Mouse (Mus musculus): ENCODE data around the gene Aif1. TPM values are rescaled to one million over a fixed set of nuclear protein-coding genes. Genes with fewer than 3 reads are reported as not detected.

Aif1 gene
- polyA plus RNA-seq, 1 experiment from 2014 or later = 7.3 TPM

GRCm38 (mm10) chr17:35175382-35175781, 486 bp downstream of the Aif1 start:
- H3K4me2 ChIP-seq = no peak overlapping the region
- no peaks in the 10 kb centered on the region for H3K4me1 ChIP-seq
- WGBS = 49% methylated on average over 6 of the region's 6 CpGs
- H3K9me3 ChIP-seq = no peaks in the 10 kb centered on the region
- H3K27ac ChIP-seq = no peak overlapping the region
- no peaks in the 10 kb centered on the region for H3K36me3 ChIP-seq (replicated peaks)
- no peak for ATAC-seq (replicated peaks)
- no peak overlapping the region for H3K4me3 ChIP-seq
- H3K9ac ChIP-seq = no peak overlapping the region
- H3K27me3 ChIP-seq (replicated peaks) = no peaks in the 10 kb centered on the region

- Histone ChIP-seq H3K4me3 (no peak overlapping the region), H3K4me1 (no peaks in the 10 kb centered on the region), H3K36me3 (replicated peaks) (no peaks in the 10 kb centered on the region), H3K27me3 (replicated peaks) (no peaks in the 10 kb centered on the region), H3K9me3 (no peaks in the 10 kb centered on the region), H3K4me2 (no peak overlapping the region), H3K9ac (no peak overlapping the region), H3K27ac (no peak overlapping the region)
- 80% methylated on average over 8 of the region's 8 CpGs for WGBS
- no peak for ATAC-seq (replicated peaks)
These were observed 1.5 kb downstream of the Aif1 start for GRCm38 (mm10) chr17:35174201-35174977.

- Histone ChIP-seq H3K9ac (no peak overlapping the region), H3K27ac (no peak overlapping the region), H3K4me3 (no peak overlapping the region), H3K4me2 (no peak overlapping the region), H3K4me1 (no peaks in the 10 kb centered on the region), H3K27me3 (replicated peaks) (no peaks in the 10 kb centered on the region), H3K9me3 (no peaks in the 10 kb centered on the region), H3K36me3 (replicated peaks) (no peaks in the 10 kb centered on the region)
- WGBS = 89% methylated on average over 3 of the region's 3 CpGs
- ATAC-seq (replicated peaks) = no peak
These were observed 2.5 kb downstream of the Aif1 start for GRCm38 (mm10) chr17:35173329-35173728.

GRCm38 (mm10) chr17:35172445-35173234, 3.2 kb downstream of the Aif1 start:
- Histone ChIP-seq H3K9me3 (no peaks in the 10 kb centered on the region), H3K9ac (no peak overlapping the region), H3K36me3 (replicated peaks) (no peaks in the 10 kb centered on the region), H3K4me1 (no peaks in the 10 kb centered on the region), H3K4me3 (no peak overlapping the region), H3K4me2 (no peak overlapping the region), H3K27ac (no peak overlapping the region), H3K27me3 (replicated peaks) (no peaks in the 10 kb centered on the region)
- ATAC-seq (replicated peaks) = no peak
- WGBS = 76% methylated on average over 11 of the region's 11 CpGs

GRCm38 (mm10) chr17:35168541-35169207, 7.2 kb downstream of the Aif1 start:
- H3K27ac ChIP-seq = 0 out of 2 replicates have a peak overlapping the region, but pooled peaks have one; percentile 58
- no peak for ATAC-seq (replicated peaks)
- no peaks in the 10 kb centered on the region for H3K9me3 ChIP-seq
- no peaks in the 10 kb centered on the region for H3K36me3 ChIP-seq (replicated peaks)
- 23% methylated on average over 4 of the region's 4 CpGs for WGBS
- no peaks in the 10 kb centered on the region for H3K27me3 ChIP-seq (replicated peaks)
- no peak overlapping the region; the same call in 1 of the 2 replicates for H3K9ac ChIP-seq
- H3K4me3 ChIP-seq = no peak overlapping the region
- peaks cover 14% of the 10 kb centered on the region for H3K4me1 ChIP-seq
- H3K4me2 ChIP-seq = no peak overlapping the region

- 88% methylated on average over 7 of the region's 7 CpGs for WGBS
- Histone ChIP-seq H3K4me2 (no peak overlapping the region), H3K9ac (no peak overlapping the region), H3K4me3 (no peak overlapping the region), H3K36me3 (replicated peaks) (no peaks in the 10 kb centered on the region), H3K9me3 (no peaks in the 10 kb centered on the region), H3K27ac (no peak overlapping the region), H3K4me1 (peaks cover 22% of the 10 kb centered on the region), H3K27me3 (replicated peaks) (no peaks in the 10 kb centered on the region)
- no peak for ATAC-seq (replicated peaks)
These were observed 8.1 kb downstream of the Aif1 start for GRCm38 (mm10) chr17:35167794-35168193.

- ATAC-seq (replicated peaks) = no peak
- no peaks in the 10 kb centered on the region for H3K9me3 ChIP-seq
- peak overlapping the region; percentile 97 for H3K4me3 ChIP-seq
- peak overlapping the region; percentile 52 for H3K4me2 ChIP-seq
- H3K4me1 ChIP-seq = peaks cover 35% of the 10 kb centered on the region
- 68% methylated on average over 8 of the region's 8 CpGs for WGBS
- H3K36me3 ChIP-seq (replicated peaks) = peaks cover 5% of the 10 kb centered on the region; the same call in 1 of the 2 replicates
- peak overlapping the region; percentile 98 for H3K27ac ChIP-seq
- no peaks in the 10 kb centered on the region for H3K27me3 ChIP-seq (replicated peaks)
- H3K9ac ChIP-seq = no peak overlapping the region
These were observed 9.4 kb downstream of the Aif1 start for GRCm38 (mm10) chr17:35166352-35167035.

GRCm38 (mm10) chr17:35165451-35166155, 10.3 kb downstream of the Aif1 start:
- 21% methylated on average over 12 of the region's 12 CpGs for WGBS
- ATAC-seq (replicated peaks) = no peak
- Histone ChIP-seq H3K4me3 (peak overlapping the region; percentile 97), H3K27me3 (replicated peaks) (no peaks in the 10 kb centered on the region), H3K4me2 (peak overlapping the region; percentile 52), H3K9me3 (no peaks in the 10 kb centered on the region), H3K4me1 (peaks cover 40% of the 10 kb centered on the region), H3K36me3 (replicated peaks) (peaks cover 14% of the 10 kb centered on the region), H3K27ac (peak overlapping the region; percentile 98), H3K9ac (peak overlapping the region; percentile 48)

GRCm38 (mm10) chr17:35164568-35165450, 11.1 kb downstream of the Aif1 start, which contains the start of gene Prrc2a:
Gene Prrc2a, minus strand, starts transcription at chr17:35164897.
- H3K4me2 ChIP-seq = peak within 1 kb of the TSS; percentile 89
- peaks cover 40% of the 10 kb centered on the region for H3K4me1 ChIP-seq
- no peaks in the 10 kb centered on the region for H3K9me3 ChIP-seq
- WGBS = under 1% methylated on average over 74 of the region's 89 CpGs
- ATAC-seq (replicated peaks) = peak; percentile 94
- H3K4me3 ChIP-seq = peak within 1 kb of the TSS; percentile 97
- peak within 1 kb of the TSS; percentile 98 for H3K27ac ChIP-seq
- H3K36me3 ChIP-seq (replicated peaks) = peaks cover 20% of the 10 kb centered on the region
- no peaks in the 10 kb centered on the region for H3K27me3 ChIP-seq (replicated peaks)
- peak within 1 kb of the TSS; percentile 100 for H3K9ac ChIP-seq

GRCm38 (mm10) chr17:35164218-35164567, 11.7 kb downstream of the Aif1 start:
- peak overlapping the region; percentile 98 for H3K27ac ChIP-seq
- H3K27me3 ChIP-seq (replicated peaks) = no peaks in the 10 kb centered on the region
- ATAC-seq (replicated peaks) = no peak
- no peaks in the 10 kb centered on the region for H3K9me3 ChIP-seq
- H3K4me1 ChIP-seq = peaks cover 40% of the 10 kb centered on the region
- 0% methylated on average over 24 of the region's 28 CpGs for WGBS
- H3K4me2 ChIP-seq = peak overlapping the region; percentile 89
- peak overlapping the region; percentile 97 for H3K4me3 ChIP-seq
- H3K9ac ChIP-seq = peak overlapping the region; percentile 100
- H3K36me3 ChIP-seq (replicated peaks) = peaks cover 26% of the 10 kb centered on the region

All from midbrain, embryonic 15.5 days (tissue).